ENCODE assay signal across 12 mouse cellular contexts in the genomic region with DNA sequence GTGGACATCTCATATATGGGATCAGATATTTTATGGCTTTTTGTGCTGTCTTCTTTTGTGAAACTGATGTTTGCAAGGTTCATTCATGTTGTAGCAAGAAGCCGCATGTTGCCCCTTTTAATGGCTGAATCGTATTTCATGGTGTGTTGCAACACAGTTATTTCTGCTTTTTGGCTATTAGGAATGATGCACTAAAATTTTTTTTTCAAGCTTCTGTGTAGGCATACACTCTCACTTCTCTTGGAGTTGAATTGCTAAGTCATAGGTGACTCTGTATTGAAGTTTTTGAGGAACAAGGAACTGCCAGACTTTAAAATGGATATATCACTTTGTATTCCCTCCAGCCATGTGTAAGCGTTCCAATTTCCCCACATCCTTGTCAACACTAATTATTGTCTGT.
"Had no signal": no experiment of that assay in that cellular context is flagged by ENCODE, and none has a peak within 500 bp of the region (broad histone marks: within the 10 kb centered on the region; RNA-seq: fewer than 3 reads in every experiment).

No protein-coding gene starts in this region.

- H3K27me3 ChIP-seq: kidney, embryonic 15.5 days; limb, embryonic 15.5 days; midbrain, embryonic 12.5 days had no signal

- H3K4me2 ChIP-seq: kidney, embryonic 15.5 days; limb, embryonic 15.5 days; midbrain, embryonic 12.5 days had no signal

- DNase-seq: kidney, adult 18-20 months; kidney, postnatal 14 days; lung, adult 18-20 months; lung, postnatal 4 days; thymus, postnatal 4 days had no signal

- ATAC-seq: midbrain, embryonic 16.5 days had no signal

- H3K36me3 ChIP-seq: kidney, embryonic 15.5 days; limb, embryonic 15.5 days; midbrain, embryonic 12.5 days had no signal

- H3K9me3 ChIP-seq: kidney, embryonic 15.5 days; limb, embryonic 15.5 days; midbrain, embryonic 12.5 days had no signal

- H3K4me3 ChIP-seq: kidney, embryonic 15.5 days; limb, embryonic 15.5 days; midbrain, embryonic 12.5 days; myocyte had no signal

- H3K9ac ChIP-seq: kidney, embryonic 15.5 days; limb, embryonic 15.5 days; liver, embryonic 14.5 days; midbrain, embryonic 12.5 days had no signal

- H3K27ac ChIP-seq: kidney, embryonic 15.5 days; limb, embryonic 15.5 days; liver, embryonic 14.5 days; midbrain, embryonic 12.5 days; stomach, postnatal 0 days had no signal
